Mouse (Mus musculus) MEL (cell line): ENCODE results near the gene Nfkbil1. TPM values are rescaled to one million over a fixed set of nuclear protein-coding genes. Genes with fewer than 3 reads are reported as not detected.

Experiments
- DNase-seq: peaks from one replicate; pipeline ENCODE4 v3.0.0; 2011; ENCODE audit warnings: low read depth, low spot score
- H3K27ac ChIP-seq: 2 replicates; pipeline ENCODE4 v1.5.1; 2012; ENCODE audit warnings: low read depth, mild to moderate bottlenecking, control low read depth, low read length, moderate library complexity; ENCODE audit not compliant: control insufficient read depth
- H3K27me3 ChIP-seq, 2 experiments: fragments of 150-350 bp in 1 of 2; sonication (generic) in 1 of 2; 2 replicates each; pipeline ENCODE4 v1.6.1; 2012; ENCODE audit warnings: low read length in 2 of 2, mild to moderate bottlenecking in 2 of 2, improper control_type of control experiment in 1 of 2, moderate library complexity in 1 of 2; ENCODE audit not compliant: insufficient read depth in 2 of 2, control insufficient read depth in 1 of 2
- H3K36me3 ChIP-seq, 2 experiments: 2 replicates each; pipeline ENCODE4 v1.6.1; 2012 to 2014; ENCODE audit warnings: low read length in 2 of 2, improper control_type of control experiment in 1 of 2, inconsistent platforms in 1 of 2, mild to moderate bottlenecking in 1 of 2; ENCODE audit not compliant: insufficient read depth in 2 of 2, control insufficient read depth in 1 of 2
- H3K4me1 ChIP-seq, 2 experiments: fragments of 150-350 bp in 1 of 2; sonication (generic) in 1 of 2; 2 replicates each; pipeline ENCODE4 v1.6.1; 2012; ENCODE audit warnings: low read length in 2 of 2, improper control_type of control experiment in 1 of 2, mild to moderate bottlenecking in 1 of 2; ENCODE audit not compliant: insufficient read depth in 2 of 2, control insufficient read depth in 1 of 2
- H3K4me3 ChIP-seq, 2 experiments: fragments of 150-350 bp in 1 of 2; sonication (generic) in 1 of 2; 2 replicates each; pipeline ENCODE4 v1.5.1; 2012; ENCODE audit warnings: low read depth in 2 of 2, low read length in 2 of 2, mild to moderate bottlenecking in 2 of 2, moderate library complexity in 2 of 2, control low read depth in 1 of 2, improper control_type of control experiment in 1 of 2; ENCODE audit not compliant: control insufficient read depth in 1 of 2, insufficient read depth in 1 of 2
- H3K79me2 ChIP-seq: 2 replicates; pipeline ENCODE4 v1.6.1; 2012; ENCODE audit warnings: mild to moderate bottlenecking, low read length, moderate library complexity; ENCODE audit not compliant: control insufficient read depth, poor library complexity, insufficient read depth
- H3K9ac ChIP-seq: 2 replicates; pipeline ENCODE4 v1.6.1; 2012; ENCODE audit warnings: low read depth, mild to moderate bottlenecking, control low read depth, low read length, moderate library complexity; ENCODE audit not compliant: control insufficient read depth, poor library complexity, severe bottlenecking
- H3K9me3 ChIP-seq: fragments of 150-350 bp; sonication (generic); replicated peaks from 2 replicates; pipeline ENCODE4 v1.6.1; 2012; ENCODE audit warnings: mild to moderate bottlenecking, low read length, improper control_type of control experiment, moderate library complexity; ENCODE audit not compliant: insufficient read depth
- BHLHE40 ChIP-seq: IDR thresholded peaks from 2 replicates; pipeline ENCODE4 v1.6.1; 2012; ENCODE audit warnings: low read depth, mild to moderate bottlenecking, inconsistent platforms, low read length, improper control_type of control experiment, borderline replicate concordance
- CHD1 ChIP-seq: IDR thresholded peaks from 2 replicates; pipeline ENCODE4 v1.6.1; 2012; ENCODE audit warnings: low read depth, mild to moderate bottlenecking, inconsistent platforms, low read length, improper control_type of control experiment
- CHD2 ChIP-seq: IDR thresholded peaks from 2 replicates; pipeline ENCODE4 v1.6.1; 2011; ENCODE audit warnings: low read length, improper control_type of control experiment
- ELF1 ChIP-seq: IDR thresholded peaks from 2 replicates; pipeline ENCODE4 v1.6.1; 2014; ENCODE audit warnings: low read depth, mild to moderate bottlenecking, inconsistent platforms, low read length, improper control_type of control experiment, moderate library complexity
- GATA1 ChIP-seq: IDR thresholded peaks from 2 replicates; pipeline ENCODE4 v1.6.1; 2011; ENCODE audit warnings: low read depth, low read length, improper control_type of control experiment
- HCFC1 ChIP-seq: IDR thresholded peaks from 2 replicates; pipeline ENCODE4 v1.6.1; 2012; ENCODE audit warnings: low read depth, mild to moderate bottlenecking, inconsistent platforms, low read length, improper control_type of control experiment, moderate library complexity
- MAZ ChIP-seq: IDR thresholded peaks from 2 replicates; pipeline ENCODE4 v1.6.1; 2012; ENCODE audit warnings: low read depth, mild to moderate bottlenecking, inconsistent platforms, low read length, improper control_type of control experiment
- MXI1 ChIP-seq: IDR thresholded peaks from 2 replicates; pipeline ENCODE4 v1.6.1; 2011; ENCODE audit warnings: mild to moderate bottlenecking, low read depth, low read length, improper control_type of control experiment
- NELFE ChIP-seq: IDR thresholded peaks from 2 replicates; pipeline ENCODE4 v1.6.1; 2011; ENCODE audit warnings: low read depth, low read length, improper control_type of control experiment
- POLR2A ChIP-seq, 2 experiments: IDR thresholded peaks; 2 replicates each; pipeline ENCODE4 v1.6.1; 2011 to 2012; ENCODE audit warnings: low read length in 2 of 2, mild to moderate bottlenecking in 2 of 2, control low read depth in 1 of 2, improper control_type of control experiment in 1 of 2, low read depth in 1 of 2, moderate library complexity in 1 of 2; ENCODE audit not compliant: control insufficient read depth in 1 of 2, insufficient read depth in 1 of 2, poor library complexity in 1 of 2
- POLR2AphosphoS2 ChIP-seq: IDR thresholded peaks from 2 replicates; pipeline ENCODE4 v1.6.1; 2011; ENCODE audit warnings: low read length, improper control_type of control experiment
- POLR2AphosphoS5 ChIP-seq: IDR thresholded peaks from 2 replicates; pipeline ENCODE4 v1.6.1; 2012; ENCODE audit warnings: low read depth, borderline replicate concordance, mild to moderate bottlenecking, inconsistent platforms, low read length, moderate library complexity, mixed read lengths
- TBP ChIP-seq: IDR thresholded peaks from 2 replicates; pipeline ENCODE4 v1.8.0; 2011; ENCODE audit warnings: low read depth, low read length, improper control_type of control experiment
- USF1 ChIP-seq: IDR thresholded peaks from 2 replicates; pipeline ENCODE4 v1.6.1; 2014; ENCODE audit warnings: low read depth, mild to moderate bottlenecking, inconsistent platforms, low read length, improper control_type of control experiment, moderate library complexity
- ZKSCAN1 ChIP-seq: IDR thresholded peaks from 2 replicates; pipeline ENCODE4 v1.6.1; 2012; ENCODE audit warnings: low read depth, mild to moderate bottlenecking, inconsistent platforms, low read length, improper control_type of control experiment, moderate library complexity
- ZMIZ1 ChIP-seq: IDR thresholded peaks from 2 replicates; pipeline ENCODE4 v1.6.1; 2012; ENCODE audit warnings: low read depth, mild to moderate bottlenecking, inconsistent platforms, low read length, improper control_type of control experiment, moderate library complexity
- ZNF384 ChIP-seq: IDR thresholded peaks from 2 replicates; pipeline ENCODE4 v1.6.1; 2012; ENCODE audit warnings: low read depth, mild to moderate bottlenecking, inconsistent platforms, low read length, improper control_type of control experiment
- polyA plus RNA-seq, 2 experiments: library from polyadenylated mRNA; stranded (reverse) in 1 of 2; unstranded in 1 of 2; fragments of >175 nt in 1 of 2; fragments of >200 nt in 1 of 2; gene quantifications; 2 replicates each; pipeline versions ENCODE4 v1.2.1 to v1.2.4; 2012; ENCODE audit warnings: low replicate concordance in 2 of 2, low read depth in 1 of 2; ENCODE audit not compliant: insufficient read length in 2 of 2, insufficient read depth in 1 of 2, missing spikeins in 1 of 2
- total RNA-seq: library from RNA; depleted of rRNA; stranded (reverse); fragments of 300-350 nt; gene quantifications from 2 replicates; pipeline ENCODE4 v1.2.3, GENCODE M21; 2012

Nfkbil1 gene
- total and polyA plus RNA-seq, 3 experiments = 10.3 to 26.0 TPM; not detected in 1

GRCm38 (mm10) chr17:35187345-35187744, 48.2 kb downstream of the Nfkbil1 start:
- Histone ChIP-seq H3K36me3 (peaks cover 0 to 37% of the 10 kb centered on the region in 2 experiments; a peak in 2 of 4 replicates), H3K4me3 (no peak overlapping the region), H3K27ac (peak overlapping the region; percentile 81), H3K4me1 (peaks cover 18 to 43% of the 10 kb centered on the region in 2 experiments), H3K9me3 (no peaks in the 10 kb centered on the region), H3K9ac (peak overlapping the region; percentile 38), H3K79me2 (no peaks in the 10 kb centered on the region), H3K27me3 (no peaks in the 10 kb centered on the region)
- no peak for DNase-seq
- TF ChIP-seq MXI1 (no peak), TBP (no peak), CHD2 (no peak), ZMIZ1 (no peak), ZKSCAN1 (no peak), ZNF384 (no peak), GATA1 (no peak), USF1 (no peak), BHLHE40 (no peak), POLR2AphosphoS5 (no peak)

GRCm38 (mm10) chr17:35186681-35187080, 48.9 kb downstream of the Nfkbil1 start:
- Histone ChIP-seq H3K27ac (peak overlapping the region; percentile 81), H3K4me3 (peak overlapping the region; percentile 57 to 65), H3K79me2 (no peaks in the 10 kb centered on the region), H3K9ac (peak overlapping the region; percentile 64), H3K4me1 (peaks cover 17 to 43% of the 10 kb centered on the region in 2 experiments), H3K27me3 (no peaks in the 10 kb centered on the region), H3K9me3 (no peaks in the 10 kb centered on the region), H3K36me3 (peaks cover 0 to 37% of the 10 kb centered on the region in 2 experiments; a peak in 2 of 4 replicates)
- no peak for TF ChIP-seq TBP
- TF ChIP-seq POLR2AphosphoS2 = no peak
- TF ChIP-seq NELFE = 0 out of 2 replicates have a peak, but pooled peaks have one; percentile 20
- 0 out of 2 replicates have a peak, but pooled peaks have one; percentile 51 for TF ChIP-seq CHD1
- no peak for TF ChIP-seq HCFC1
- TF ChIP-seq POLR2A (IDR thresholded peaks at IDR 0.05; ENCODE audit: control insufficient read depth in 1 of 2, insufficient read depth in 1 of 2, low read depth in 1 of 2, low read length in 2 of 2, poor library complexity in 1 of 2) = no peak
- TF ChIP-seq ZNF384 = peak; percentile 64
- TF ChIP-seq MAZ = 0 out of 2 replicates have a peak, but pooled peaks have one; percentile 21
- no peak; the same call in 1 of the 2 replicates for TF ChIP-seq ELF1
- DNase-seq = peak; percentile 80
